Mouse (Mus musculus): ENCODE measurements at regions not wholly inside any gene's neighbourhood (a gene's known extent, or its start where the extent isn't known, plus 50 kb on each side); places are given as distances from the start of the nearest gene placed in this dataset.
A peak's percentile ranks its signal among the peaks of the same experiment; 100 is the strongest.

DNA sequence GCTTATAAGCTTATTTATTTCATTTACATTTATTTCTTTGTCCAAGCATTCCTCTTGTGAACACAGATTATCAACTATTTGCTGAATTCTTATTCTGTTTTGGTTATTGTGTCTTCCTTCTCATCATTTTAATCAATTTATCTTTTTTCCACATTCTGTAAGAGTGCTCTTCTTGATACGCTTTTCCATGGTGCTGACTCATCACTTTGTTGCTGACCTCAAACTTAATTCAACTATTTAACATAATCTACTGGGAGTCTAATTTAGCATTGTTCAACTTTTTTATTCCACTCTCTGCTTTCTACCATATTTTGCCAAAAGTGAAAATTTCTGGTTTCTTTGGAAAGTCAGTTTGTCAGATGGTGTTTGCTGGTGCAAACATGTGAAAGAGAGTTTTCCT is 139.7 kb upstream of the Ngly1 start:
- H3K4me3 ChIP-seq (replicated peaks): no peak overlapping the region
- no peaks in the 10 kb centered on the region for H3K4me1 ChIP-seq
- no peak overlapping the region for H3K4me2 ChIP-seq
- no peak overlapping the region for H3K9ac ChIP-seq
- WGBS: 92% methylated on average over 1 of the region's 1 CpGs
- no peaks in the 10 kb centered on the region for H3K9me3 ChIP-seq
- H3K27me3 ChIP-seq: no peaks in the 10 kb centered on the region
- no peak overlapping the region for H3K27ac ChIP-seq
- no peak for ATAC-seq (ENCODE audit: low FRiP score)
- H3K36me3 ChIP-seq (replicated peaks): no peaks in the 10 kb centered on the region

DNA sequence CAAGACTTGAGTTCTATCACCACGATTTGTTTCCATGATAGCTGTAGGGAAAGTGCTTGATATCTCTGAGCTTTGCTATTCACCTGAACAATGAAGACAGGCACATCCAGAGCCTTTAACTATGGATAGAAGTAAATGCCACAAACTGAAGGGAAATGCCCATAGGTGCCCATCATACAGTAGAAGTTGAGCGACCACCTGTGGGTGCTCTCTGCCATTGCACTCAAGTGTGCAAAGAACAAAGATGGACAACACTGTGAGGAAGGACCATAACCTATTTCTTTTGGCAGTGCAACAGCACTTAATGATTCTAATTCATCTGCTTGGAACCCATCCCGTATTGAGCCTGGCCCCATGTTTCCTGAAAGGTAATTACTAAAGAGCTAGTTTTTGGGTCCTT is 116.4 kb upstream of the Ngly1 start:
- Histone ChIP-seq H3K27me3 (no peaks in the 10 kb centered on the region), H3K4me3 (replicated peaks) (no peak overlapping the region), H3K36me3 (replicated peaks) (no peaks in the 10 kb centered on the region), H3K9me3 (no peaks in the 10 kb centered on the region), H3K4me1 (no peaks in the 10 kb centered on the region), H3K4me2 (no peak overlapping the region), H3K9ac (no peak overlapping the region), H3K27ac (no peak overlapping the region)
- no peak for ATAC-seq (ENCODE audit: low FRiP score)
- 92% methylated on average over 3 of the region's 3 CpGs for WGBS

DNA sequence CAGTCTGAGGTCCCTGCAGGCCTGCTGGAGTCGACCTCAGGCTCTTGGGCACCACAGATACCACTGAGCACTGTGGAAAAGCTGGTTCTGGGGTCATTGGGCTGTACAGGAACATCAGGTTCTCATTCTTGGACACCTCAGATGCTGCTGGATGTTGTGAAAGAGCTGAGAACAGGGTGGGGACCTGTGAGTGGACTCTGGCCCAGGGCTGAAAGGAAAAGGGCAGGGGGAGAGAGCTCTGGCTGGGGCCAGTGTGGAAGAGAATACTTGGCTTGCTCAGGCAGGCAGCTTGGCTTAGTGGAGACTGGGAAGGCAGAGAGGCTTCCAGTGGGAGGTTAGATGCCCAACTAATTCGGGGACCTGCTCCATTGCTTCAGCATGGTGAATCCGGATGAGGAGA is 115.7 kb upstream of the Ngly1 start:
- Histone ChIP-seq H3K9ac (no peak overlapping the region), H3K4me3 (replicated peaks) (no peak overlapping the region), H3K36me3 (replicated peaks) (no peaks in the 10 kb centered on the region), H3K4me1 (no peaks in the 10 kb centered on the region), H3K4me2 (no peak overlapping the region), H3K27me3 (no peaks in the 10 kb centered on the region), H3K9me3 (no peaks in the 10 kb centered on the region), H3K27ac (no peak overlapping the region)
- no peak for ATAC-seq (ENCODE audit: low FRiP score)
- 67% methylated on average over 3 of the region's 3 CpGs for WGBS

DNA sequence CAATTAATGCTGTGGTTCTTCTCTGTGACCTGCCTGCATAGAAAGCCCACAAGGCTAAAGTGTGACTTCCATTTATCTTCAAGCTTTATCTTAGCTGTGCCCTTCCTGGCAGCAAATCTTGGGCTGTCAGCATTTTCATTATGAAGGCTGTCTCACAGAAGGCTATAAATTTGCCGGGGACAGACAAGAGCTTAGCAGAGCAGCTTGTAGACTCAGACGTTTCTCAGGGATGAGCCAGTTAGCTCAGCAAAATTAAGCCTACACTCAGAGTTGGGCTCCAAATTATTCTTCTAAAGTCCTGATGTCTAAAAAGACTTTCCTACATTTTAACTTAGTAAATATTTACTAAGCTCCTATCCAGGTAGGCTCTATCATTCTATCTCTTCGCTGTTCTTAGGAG is 112.9 kb upstream of the Ngly1 start:
- no peak overlapping the region for H3K9ac ChIP-seq
- H3K27me3 ChIP-seq: no peaks in the 10 kb centered on the region
- H3K9me3 ChIP-seq: no peaks in the 10 kb centered on the region
- H3K4me1 ChIP-seq: no peaks in the 10 kb centered on the region
- H3K27ac ChIP-seq: no peak overlapping the region
- WGBS: 86% methylated on average over 3 of the region's 3 CpGs
- no peak for ATAC-seq (ENCODE audit: low FRiP score)
- H3K4me2 ChIP-seq: no peak overlapping the region
- H3K4me3 ChIP-seq (replicated peaks): no peak overlapping the region
- no peaks in the 10 kb centered on the region for H3K36me3 ChIP-seq (replicated peaks)

DNA sequence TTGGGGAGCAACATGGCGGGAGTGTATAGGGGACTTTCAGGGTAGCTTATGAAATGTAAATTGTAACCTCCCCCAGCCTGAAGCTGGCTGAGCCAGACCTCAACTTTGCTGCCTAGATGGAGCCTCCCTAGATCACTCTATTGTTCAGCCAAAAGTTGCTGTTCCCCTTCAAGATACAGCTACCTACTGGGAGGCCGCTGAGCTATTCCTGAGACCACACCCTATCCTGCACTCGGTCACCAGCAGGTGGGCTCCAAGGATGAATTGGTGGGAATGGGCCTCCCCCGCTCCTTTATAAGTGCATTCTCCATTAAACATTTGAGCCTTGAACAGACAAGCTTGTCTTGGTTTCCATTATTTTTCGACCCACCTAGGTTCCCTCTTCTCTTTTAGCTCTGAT is 104.8 kb upstream of the Ngly1 start:
- ATAC-seq (ENCODE audit: low FRiP score): no peak
- Histone ChIP-seq H3K9me3 (no peaks in the 10 kb centered on the region; the same call in 1 of the 2 replicates), H3K9ac (no peak overlapping the region), H3K4me2 (no peak overlapping the region), H3K4me3 (replicated peaks) (no peak overlapping the region), H3K27ac (no peak overlapping the region), H3K27me3 (no peaks in the 10 kb centered on the region), H3K4me1 (no peaks in the 10 kb centered on the region), H3K36me3 (replicated peaks) (no peaks in the 10 kb centered on the region)
- 90% methylated on average over 5 of the region's 5 CpGs for WGBS

DNA sequence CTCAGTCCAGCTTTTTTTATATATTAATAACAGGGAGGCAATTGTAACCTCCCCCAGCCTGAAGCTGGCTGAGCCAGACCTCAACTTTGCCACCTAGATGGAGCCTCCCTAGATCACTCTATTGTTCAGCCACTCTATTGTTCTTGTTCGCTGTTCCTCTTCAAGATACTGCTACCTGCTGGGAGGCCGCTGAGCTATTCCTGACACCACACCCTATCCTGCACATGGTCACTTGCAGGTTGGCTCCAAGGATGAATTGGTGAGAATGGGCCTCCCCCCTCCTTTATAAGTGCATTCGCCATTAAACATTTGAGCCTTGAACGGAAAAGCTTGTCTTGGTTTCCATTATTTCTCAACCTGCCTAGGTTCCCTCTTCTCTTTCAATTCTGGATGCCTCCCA is 102.3 kb upstream of the Ngly1 start:
- no peak for ATAC-seq (ENCODE audit: low FRiP score)
- WGBS: 35% methylated on average over 4 of the region's 4 CpGs

DNA sequence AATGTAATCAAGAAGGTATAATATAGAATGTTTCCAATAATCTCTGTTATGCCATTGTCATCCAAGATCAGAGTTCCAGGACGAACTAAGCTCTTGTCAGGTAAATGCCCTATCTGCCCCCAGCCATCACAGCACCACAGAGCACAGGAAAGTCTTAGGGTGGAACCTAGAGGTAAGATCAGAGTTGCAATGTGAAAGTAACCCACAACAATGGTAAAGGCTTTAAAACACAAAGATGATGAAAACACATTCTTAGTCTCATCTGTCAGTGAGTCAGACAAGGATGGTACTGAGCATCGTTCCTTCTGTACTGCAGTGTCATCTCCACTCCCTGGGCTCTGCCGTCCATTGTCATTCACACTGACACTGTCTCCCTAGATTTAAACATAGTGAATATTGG is 97.3 kb upstream of the Ngly1 start:
- H3K4me1 ChIP-seq: no peaks in the 10 kb centered on the region
- no peaks in the 10 kb centered on the region for H3K9me3 ChIP-seq
- WGBS: 89% methylated on average over 3 of the region's 3 CpGs
- H3K4me3 ChIP-seq (replicated peaks): no peak overlapping the region
- H3K27ac ChIP-seq: no peak overlapping the region
- no peak overlapping the region for H3K9ac ChIP-seq
- no peaks in the 10 kb centered on the region for H3K27me3 ChIP-seq
- ATAC-seq (ENCODE audit: low FRiP score): no peak
- no peaks in the 10 kb centered on the region for H3K36me3 ChIP-seq (replicated peaks)
- no peak overlapping the region for H3K4me2 ChIP-seq

More for the DNA sequence above, 102.3 kb upstream of the Ngly1 start:
- Histone ChIP-seq H3K9ac (no peak overlapping the region), H3K36me3 (replicated peaks) (no peaks in the 10 kb centered on the region), H3K9me3 (no peaks in the 10 kb centered on the region; the same call in 1 of the 2 replicates), H3K4me1 (no peaks in the 10 kb centered on the region), H3K4me2 (no peak overlapping the region), H3K27me3 (no peaks in the 10 kb centered on the region), H3K27ac (no peak overlapping the region), H3K4me3 (replicated peaks) (no peak overlapping the region)

DNA sequence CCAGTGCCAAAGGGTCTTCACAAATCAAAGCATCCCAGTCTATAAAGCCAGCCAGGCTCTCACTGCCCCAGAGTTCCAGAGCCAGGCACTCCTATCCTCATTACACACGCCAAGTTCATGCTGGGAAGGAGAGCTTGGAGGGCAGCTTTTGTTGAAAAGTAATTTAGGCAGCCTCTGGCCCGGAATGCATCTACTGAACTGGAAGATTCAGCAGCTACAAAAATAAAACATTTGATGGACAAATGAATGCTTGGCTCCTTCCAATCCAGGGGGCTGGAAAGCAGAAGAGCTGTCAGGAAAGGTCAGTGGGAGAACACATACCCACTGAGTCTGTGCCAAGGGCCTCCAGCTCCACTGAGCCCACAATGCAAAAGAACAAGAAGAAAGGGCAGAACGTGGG is 96.4 kb upstream of the Ngly1 start:
- H3K36me3 ChIP-seq (replicated peaks): no peaks in the 10 kb centered on the region
- no peaks in the 10 kb centered on the region for H3K9me3 ChIP-seq
- H3K4me3 ChIP-seq (replicated peaks): no peak overlapping the region
- ATAC-seq (ENCODE audit: low FRiP score): 0 out of 2 replicates have a peak, but pooled peaks have one; percentile 39
- no peak overlapping the region for H3K9ac ChIP-seq
- 26% methylated on average over 3 of the region's 3 CpGs for WGBS
- no peak overlapping the region for H3K4me2 ChIP-seq
- H3K27me3 ChIP-seq: no peaks in the 10 kb centered on the region
- H3K27ac ChIP-seq: no peak overlapping the region
- no peaks in the 10 kb centered on the region for H3K4me1 ChIP-seq

DNA sequence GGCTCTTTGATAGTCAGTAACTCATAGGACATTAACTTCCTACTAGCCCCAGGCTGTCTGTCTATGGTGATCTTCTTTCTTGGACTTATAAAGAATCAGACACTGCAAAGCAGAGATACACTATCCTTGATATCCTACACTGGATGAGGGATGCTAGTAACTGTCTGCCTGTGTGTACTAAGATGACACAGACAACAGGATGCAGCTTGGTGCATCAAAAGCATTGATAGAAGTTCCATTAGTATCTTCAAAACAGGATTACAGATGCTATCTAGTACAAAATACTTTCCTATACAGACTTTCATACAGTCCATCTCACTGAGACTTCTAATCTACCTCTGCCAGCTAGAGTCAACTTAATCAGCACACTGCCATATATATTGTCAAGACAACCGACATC is 94.0 kb upstream of the Ngly1 start:
- no peaks in the 10 kb centered on the region for H3K9me3 ChIP-seq
- 85% methylated on average over 1 of the region's 1 CpGs for WGBS

DNA sequence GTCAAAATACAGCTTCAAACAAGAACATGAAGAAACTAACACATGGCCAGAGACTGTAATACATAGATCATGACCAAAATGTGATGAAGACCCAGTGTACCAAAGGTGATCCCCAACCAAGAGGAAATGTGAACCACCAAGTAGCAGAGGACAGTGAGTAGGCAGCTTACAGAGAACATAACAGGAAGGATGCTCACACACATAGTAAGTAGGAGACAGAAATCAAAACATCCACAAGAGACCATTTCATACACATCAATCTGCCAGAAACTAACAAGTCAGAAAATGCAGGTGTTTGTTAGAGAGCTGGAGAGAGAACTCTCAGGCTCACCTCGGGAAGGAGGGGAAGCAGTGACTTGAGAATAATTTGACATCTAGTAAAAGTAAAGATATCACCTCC is 78.9 kb upstream of the Ngly1 start:
- H3K4me1 ChIP-seq: no peaks in the 10 kb centered on the region
- no peak overlapping the region for H3K4me2 ChIP-seq
- H3K9ac ChIP-seq: no peak overlapping the region
- H3K4me3 ChIP-seq (replicated peaks): no peak overlapping the region
- H3K36me3 ChIP-seq (replicated peaks): no peaks in the 10 kb centered on the region
- ATAC-seq (ENCODE audit: low FRiP score): no peak
- no peaks in the 10 kb centered on the region for H3K9me3 ChIP-seq
- no peak overlapping the region for H3K27ac ChIP-seq
- WGBS: 58% methylated on average over 1 of the region's 1 CpGs
- no peaks in the 10 kb centered on the region for H3K27me3 ChIP-seq

More for the DNA sequence above, 94.0 kb upstream of the Ngly1 start:
- ATAC-seq (ENCODE audit: low FRiP score): no peak
- no peak overlapping the region for H3K4me2 ChIP-seq
- no peaks in the 10 kb centered on the region for H3K36me3 ChIP-seq (replicated peaks)
- H3K27ac ChIP-seq: no peak overlapping the region
- H3K9ac ChIP-seq: no peak overlapping the region
- no peak overlapping the region for H3K4me3 ChIP-seq (replicated peaks)
- no peaks in the 10 kb centered on the region for H3K4me1 ChIP-seq
- H3K27me3 ChIP-seq: no peaks in the 10 kb centered on the region

DNA sequence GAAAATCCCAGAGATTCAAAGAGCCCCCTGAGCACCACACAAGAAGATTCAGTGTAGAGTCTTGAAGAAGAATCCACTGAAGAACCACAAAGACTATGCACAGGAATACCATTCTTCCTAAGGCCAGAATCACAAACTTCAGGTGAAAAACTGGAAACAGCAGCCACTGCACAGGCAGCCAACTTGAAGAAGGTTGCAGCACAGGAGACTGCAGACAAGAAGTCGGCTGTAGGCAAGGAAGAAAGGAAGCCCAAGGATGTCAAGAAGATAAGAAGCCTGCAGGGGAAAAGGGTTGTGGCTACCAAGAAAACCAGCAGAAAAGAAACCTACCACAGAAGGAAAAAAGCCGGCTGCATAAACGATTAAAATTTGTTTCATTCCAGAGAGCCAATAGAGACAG is 76.8 kb upstream of the Ngly1 start:
- no peaks in the 10 kb centered on the region for H3K4me1 ChIP-seq
- ATAC-seq (ENCODE audit: low FRiP score): no peak
- H3K4me3 ChIP-seq (replicated peaks): no peak overlapping the region
- no peaks in the 10 kb centered on the region for H3K9me3 ChIP-seq
- H3K27me3 ChIP-seq: no peaks in the 10 kb centered on the region
- no peak overlapping the region for H3K4me2 ChIP-seq
- H3K27ac ChIP-seq: no peak overlapping the region
- 94% methylated on average over 3 of the region's 3 CpGs for WGBS
- no peaks in the 10 kb centered on the region for H3K36me3 ChIP-seq (replicated peaks)
- no peak overlapping the region for H3K9ac ChIP-seq

DNA sequence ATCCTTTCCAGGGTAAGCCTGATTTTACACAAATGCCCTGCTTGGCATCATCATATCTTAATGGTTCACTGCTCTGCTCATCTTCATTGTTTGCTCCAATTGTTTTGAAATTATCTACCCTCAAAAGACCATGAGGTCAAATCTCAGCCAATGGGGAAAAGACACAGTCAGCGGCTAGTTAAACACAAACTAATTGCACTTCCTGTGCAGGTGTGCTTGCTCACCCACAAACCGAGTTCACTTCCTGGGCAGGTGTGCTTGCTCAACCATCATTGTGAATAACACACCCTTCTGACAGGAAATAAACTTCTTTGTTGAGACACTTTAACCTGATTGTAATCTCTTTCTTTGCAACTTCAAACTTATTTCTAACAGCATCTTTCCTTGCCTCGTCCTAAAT is 75.8 kb upstream of the Ngly1 start:
- no peak overlapping the region for H3K4me3 ChIP-seq (replicated peaks)
- no peaks in the 10 kb centered on the region for H3K27me3 ChIP-seq
- no peak for ATAC-seq (ENCODE audit: low FRiP score)
- no peaks in the 10 kb centered on the region for H3K36me3 ChIP-seq (replicated peaks)
- H3K9ac ChIP-seq: no peak overlapping the region
- no peaks in the 10 kb centered on the region for H3K4me1 ChIP-seq
- H3K27ac ChIP-seq: no peak overlapping the region
- H3K9me3 ChIP-seq: no peaks in the 10 kb centered on the region
- no peak overlapping the region for H3K4me2 ChIP-seq
- WGBS: 85% methylated on average over 3 of the region's 3 CpGs

DNA sequence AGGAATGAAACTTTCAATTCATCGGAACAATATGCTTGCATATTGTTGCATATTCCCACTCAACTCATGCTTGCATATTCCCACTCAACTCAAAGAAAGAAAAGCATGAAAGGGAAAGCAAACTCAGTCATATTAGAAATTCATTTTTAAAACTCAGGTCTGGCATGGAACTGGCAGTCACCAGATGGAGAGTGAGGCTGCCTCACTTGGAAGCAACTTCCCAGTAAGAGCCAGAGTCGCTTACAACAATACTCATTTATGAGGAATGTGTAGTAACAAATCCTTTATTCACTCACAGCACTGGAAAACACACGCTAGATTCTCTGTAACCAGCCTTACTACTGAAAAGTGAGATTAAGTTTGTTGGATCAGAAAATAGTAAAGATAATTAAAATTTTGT is 70.9 kb upstream of the Ngly1 start:
- H3K4me3 ChIP-seq (replicated peaks): no peak overlapping the region
- no peaks in the 10 kb centered on the region for H3K36me3 ChIP-seq (replicated peaks)
- no peaks in the 10 kb centered on the region for H3K9me3 ChIP-seq
- no peak overlapping the region for H3K4me2 ChIP-seq
- WGBS: 88% methylated on average over 3 of the region's 3 CpGs
- H3K27me3 ChIP-seq: no peaks in the 10 kb centered on the region
- H3K9ac ChIP-seq: no peak overlapping the region
- ATAC-seq (ENCODE audit: low FRiP score): no peak
- H3K4me1 ChIP-seq: no peaks in the 10 kb centered on the region
- H3K27ac ChIP-seq: no peak overlapping the region

DNA sequence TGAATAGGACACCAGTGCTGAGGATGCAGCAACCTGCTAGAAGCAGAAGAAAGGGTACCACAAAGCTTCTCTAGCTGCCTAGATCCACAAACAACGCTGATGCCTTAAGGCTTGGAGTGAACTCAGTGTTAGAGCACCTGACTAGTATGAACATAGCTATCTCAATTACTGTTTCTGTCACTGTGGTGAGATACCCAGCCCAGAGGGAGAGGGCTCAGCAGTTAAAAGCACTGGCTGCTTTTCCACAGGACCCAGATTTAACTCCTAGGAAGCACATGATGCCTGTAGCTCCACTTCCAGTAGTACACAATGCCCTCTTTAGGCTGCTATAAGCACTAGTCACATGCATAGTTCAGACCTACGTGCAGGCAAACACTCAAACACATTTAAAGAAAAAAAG is 67.3 kb upstream of the Ngly1 start:
- no peak for ATAC-seq (ENCODE audit: low FRiP score)
- WGBS: 79% methylated on average over 2 of the region's 2 CpGs

More for the DNA sequence above, 67.3 kb upstream of the Ngly1 start:
- Histone ChIP-seq H3K4me1 (no peaks in the 10 kb centered on the region), H3K4me2 (no peak overlapping the region), H3K27me3 (no peaks in the 10 kb centered on the region), H3K9me3 (no peaks in the 10 kb centered on the region), H3K27ac (no peak overlapping the region), H3K4me3 (replicated peaks) (no peak overlapping the region), H3K36me3 (replicated peaks) (no peaks in the 10 kb centered on the region), H3K9ac (no peak overlapping the region)
